Mouse (Mus musculus) hindbrain, embryonic 10.5 days (tissue): ENCODE measurements around the gene Glud1. TPM values are rescaled to one million over a fixed set of nuclear protein-coding genes. Genes with fewer than 3 reads are reported as not detected.

Source experiments
- DNase-seq: peaks from one replicate; pipeline ENCODE4 v3.0.0-alpha.2; 2017; ENCODE audit warnings: low spot score
- H3K27ac ChIP-seq: fragments of 300-500 bp; sonication (generic); 2 replicates; pipeline ENCODE4 v1.5.1; 2016; ENCODE audit warnings: mild to moderate bottlenecking, moderate library complexity
- H3K27me3 ChIP-seq: fragments of 300-500 bp; sonication (generic); 2 replicates; pipeline ENCODE4 v1.6.1; 2016; ENCODE audit warnings: mild to moderate bottlenecking; ENCODE audit not compliant: poor library complexity, insufficient read depth, severe bottlenecking
- H3K36me3 ChIP-seq: fragments of 300-500 bp; sonication (generic); 2 replicates; pipeline ENCODE4 v1.6.1; 2016; ENCODE audit warnings: mild to moderate bottlenecking, moderate library complexity
- H3K4me1 ChIP-seq: fragments of 300-500 bp; sonication (generic); replicated peaks from 2 replicates; pipeline ENCODE4 v1.6.1; 2016; ENCODE audit warnings: mild to moderate bottlenecking
- H3K4me3 ChIP-seq: fragments of 300-500 bp; sonication (generic); 2 replicates; pipeline ENCODE4 v1.5.1; 2016; ENCODE audit warnings: mild to moderate bottlenecking, moderate library complexity
- H3K9me3 ChIP-seq: fragments of 300-500 bp; sonication (generic); 2 replicates; pipeline ENCODE4 v1.6.1; 2016; ENCODE audit warnings: mild to moderate bottlenecking, moderate library complexity
- WGBS: fragments of 180-500 bp; shearing (Covaris S2); methylation state at CpG from one replicate; pipeline ENCODE4 v1.1.7; 2016; 5-methylcytosine and 5-hydroxymethylcytosine counted together
- polyA plus RNA-seq: library from polyadenylated mRNA; unstranded; fragments of >200 nt; fragmentation: Nextera tagmentation; extraction: Ambion mirVana; gene quantifications from 2 replicates; pipeline ENCODE4 v1.2.1, GENCODE M21; 2016

Glud1 gene
- polyA plus RNA-seq, 1 experiment from 2014 or later = 82.0 TPM

GRCm38 (mm10) chr14:34316346-34316745 lies 5.8 kb downstream of the Glud1 start:
- no peak for DNase-seq
- Histone ChIP-seq H3K9me3 (no peaks in the 10 kb centered on the region), H3K27ac (no peak overlapping the region), H3K36me3 (peaks cover 55% of the 10 kb centered on the region), H3K27me3 (no peaks in the 10 kb centered on the region), H3K4me1 (peaks cover 23% of the 10 kb centered on the region), H3K4me3 (no peak overlapping the region)
- 87% methylated on average over 2 of the region's 2 CpGs for WGBS

GRCm38 (mm10) chr14:34317431-34317830 lies 6.9 kb downstream of the Glud1 start:
- Histone ChIP-seq H3K36me3 (peaks cover 60% of the 10 kb centered on the region), H3K4me3 (no peak overlapping the region), H3K9me3 (no peaks in the 10 kb centered on the region), H3K27me3 (no peaks in the 10 kb centered on the region), H3K4me1 (peaks cover 15% of the 10 kb centered on the region), H3K27ac (no peak overlapping the region)
- 94% methylated on average over 3 of the region's 3 CpGs for WGBS
- DNase-seq = no peak

GRCm38 (mm10) chr14:34318113-34318512 lies 7.6 kb downstream of the Glud1 start:
- peaks cover 8% of the 10 kb centered on the region for H3K4me1 ChIP-seq
- no peaks in the 10 kb centered on the region for H3K27me3 ChIP-seq
- H3K36me3 ChIP-seq = peaks cover 66% of the 10 kb centered on the region
- H3K4me3 ChIP-seq = no peak overlapping the region
- H3K9me3 ChIP-seq = no peaks in the 10 kb centered on the region
- no peak for DNase-seq
- H3K27ac ChIP-seq = no peak overlapping the region

- Histone ChIP-seq H3K36me3 (peaks cover 88% of the 10 kb centered on the region), H3K4me1 (no peaks in the 10 kb centered on the region), H3K4me3 (no peak overlapping the region), H3K9me3 (no peaks in the 10 kb centered on the region), H3K27ac (no peak overlapping the region), H3K27me3 (no peaks in the 10 kb centered on the region)
- no peak for DNase-seq
- WGBS = 90% methylated on average over 5 of the region's 5 CpGs
Observed at GRCm38 (mm10) chr14:34323576-34324085, 13.1 kb downstream of the Glud1 start.

- no peaks in the 10 kb centered on the region for H3K27me3 ChIP-seq
- 92% methylated on average over 3 of the region's 3 CpGs for WGBS
- no peaks in the 10 kb centered on the region for H3K4me1 ChIP-seq
- DNase-seq = no peak
- peaks cover 86% of the 10 kb centered on the region for H3K36me3 ChIP-seq
- H3K4me3 ChIP-seq = no peak overlapping the region
- no peak overlapping the region for H3K27ac ChIP-seq
- no peaks in the 10 kb centered on the region for H3K9me3 ChIP-seq
Observed at GRCm38 (mm10) chr14:34326606-34327005, 16.1 kb downstream of the Glud1 start.

- DNase-seq = no peak
- 85% methylated on average over 1 of the region's 1 CpGs for WGBS
Observed at GRCm38 (mm10) chr14:34327618-34328017, 17.1 kb downstream of the Glud1 start.

GRCm38 (mm10) chr14:34330657-34331158 lies 20.2 kb downstream of the Glud1 start:
- H3K4me3 ChIP-seq = no peak overlapping the region
- H3K27me3 ChIP-seq = no peaks in the 10 kb centered on the region
- H3K4me1 ChIP-seq = no peaks in the 10 kb centered on the region
- 87% methylated on average over 9 of the region's 9 CpGs for WGBS
- H3K9me3 ChIP-seq = no peaks in the 10 kb centered on the region
- DNase-seq = no peak
- peaks cover 94% of the 10 kb centered on the region for H3K36me3 ChIP-seq
- H3K27ac ChIP-seq = no peak overlapping the region

More at GRCm38 (mm10) chr14:34327618-34328017, 17.1 kb downstream of the Glud1 start:
- no peak overlapping the region for H3K4me3 ChIP-seq
- no peaks in the 10 kb centered on the region for H3K4me1 ChIP-seq
- no peaks in the 10 kb centered on the region for H3K27me3 ChIP-seq
- H3K36me3 ChIP-seq = peaks cover 92% of the 10 kb centered on the region
- H3K9me3 ChIP-seq = no peaks in the 10 kb centered on the region
- no peak overlapping the region for H3K27ac ChIP-seq

- no peaks in the 10 kb centered on the region for H3K9me3 ChIP-seq
- H3K4me3 ChIP-seq = no peak overlapping the region
- no peak overlapping the region for H3K27ac ChIP-seq
- no peaks in the 10 kb centered on the region for H3K27me3 ChIP-seq
- H3K4me1 ChIP-seq = no peaks in the 10 kb centered on the region
- peaks cover 94% of the 10 kb centered on the region for H3K36me3 ChIP-seq
- no peak for DNase-seq
- WGBS = 88% methylated on average over 3 of the region's 3 CpGs
Observed at GRCm38 (mm10) chr14:34331886-34332285, 21.4 kb downstream of the Glud1 start.

GRCm38 (mm10) chr14:34332476-34332875 lies 21.9 kb downstream of the Glud1 start:
- H3K36me3 ChIP-seq = peaks cover 96% of the 10 kb centered on the region
- no peak overlapping the region for H3K27ac ChIP-seq
- no peaks in the 10 kb centered on the region for H3K9me3 ChIP-seq
- no peak overlapping the region for H3K4me3 ChIP-seq
- no peaks in the 10 kb centered on the region for H3K27me3 ChIP-seq
- 91% methylated on average over 5 of the region's 5 CpGs for WGBS
- H3K4me1 ChIP-seq = no peaks in the 10 kb centered on the region
- no peak for DNase-seq

GRCm38 (mm10) chr14:34339446-34339845 lies 28.9 kb downstream of the Glud1 start:
- no peaks in the 10 kb centered on the region for H3K4me1 ChIP-seq
- no peak overlapping the region for H3K27ac ChIP-seq
- WGBS = 74% methylated on average over 1 of the region's 1 CpGs
- H3K36me3 ChIP-seq = peaks cover 95% of the 10 kb centered on the region
- no peaks in the 10 kb centered on the region for H3K27me3 ChIP-seq
- H3K4me3 ChIP-seq = no peak overlapping the region
- no peaks in the 10 kb centered on the region for H3K9me3 ChIP-seq
- no peak for DNase-seq

- H3K4me3 ChIP-seq = no peak overlapping the region
- H3K9me3 ChIP-seq = no peaks in the 10 kb centered on the region
- H3K36me3 ChIP-seq = peaks cover 79% of the 10 kb centered on the region
- no peaks in the 10 kb centered on the region for H3K27me3 ChIP-seq
- H3K4me1 ChIP-seq = peaks cover 4% of the 10 kb centered on the region; the same call in 1 of the 2 replicates
- 92% methylated on average over 4 of the region's 4 CpGs for WGBS
- DNase-seq = no peak
- no peak overlapping the region for H3K27ac ChIP-seq
Observed at GRCm38 (mm10) chr14:34341993-34342392, 31.5 kb downstream of the Glud1 start.

- Histone ChIP-seq H3K27me3 (no peaks in the 10 kb centered on the region), H3K4me3 (no peak overlapping the region), H3K9me3 (no peaks in the 10 kb centered on the region), H3K36me3 (peaks cover 69% of the 10 kb centered on the region), H3K4me1 (peaks cover 4% of the 10 kb centered on the region; the same call in 1 of the 2 replicates), H3K27ac (no peak overlapping the region)
- DNase-seq = no peak
- 94% methylated on average over 4 of the region's 4 CpGs for WGBS
Observed at GRCm38 (mm10) chr14:34343078-34343477, 32.6 kb downstream of the Glud1 start.

GRCm38 (mm10) chr14:34344361-34344760 lies 33.8 kb downstream of the Glud1 start:
- Histone ChIP-seq H3K36me3 (peaks cover 56% of the 10 kb centered on the region), H3K4me3 (no peak overlapping the region), H3K27me3 (no peaks in the 10 kb centered on the region), H3K27ac (no peak overlapping the region), H3K9me3 (no peaks in the 10 kb centered on the region), H3K4me1 (peaks cover 4% of the 10 kb centered on the region; the same call in 1 of the 2 replicates)
- DNase-seq = no peak
- 88% methylated on average over 5 of the region's 5 CpGs for WGBS
